Mouse (Mus musculus): ENCODE results near the gene Coq4.

DNA sequence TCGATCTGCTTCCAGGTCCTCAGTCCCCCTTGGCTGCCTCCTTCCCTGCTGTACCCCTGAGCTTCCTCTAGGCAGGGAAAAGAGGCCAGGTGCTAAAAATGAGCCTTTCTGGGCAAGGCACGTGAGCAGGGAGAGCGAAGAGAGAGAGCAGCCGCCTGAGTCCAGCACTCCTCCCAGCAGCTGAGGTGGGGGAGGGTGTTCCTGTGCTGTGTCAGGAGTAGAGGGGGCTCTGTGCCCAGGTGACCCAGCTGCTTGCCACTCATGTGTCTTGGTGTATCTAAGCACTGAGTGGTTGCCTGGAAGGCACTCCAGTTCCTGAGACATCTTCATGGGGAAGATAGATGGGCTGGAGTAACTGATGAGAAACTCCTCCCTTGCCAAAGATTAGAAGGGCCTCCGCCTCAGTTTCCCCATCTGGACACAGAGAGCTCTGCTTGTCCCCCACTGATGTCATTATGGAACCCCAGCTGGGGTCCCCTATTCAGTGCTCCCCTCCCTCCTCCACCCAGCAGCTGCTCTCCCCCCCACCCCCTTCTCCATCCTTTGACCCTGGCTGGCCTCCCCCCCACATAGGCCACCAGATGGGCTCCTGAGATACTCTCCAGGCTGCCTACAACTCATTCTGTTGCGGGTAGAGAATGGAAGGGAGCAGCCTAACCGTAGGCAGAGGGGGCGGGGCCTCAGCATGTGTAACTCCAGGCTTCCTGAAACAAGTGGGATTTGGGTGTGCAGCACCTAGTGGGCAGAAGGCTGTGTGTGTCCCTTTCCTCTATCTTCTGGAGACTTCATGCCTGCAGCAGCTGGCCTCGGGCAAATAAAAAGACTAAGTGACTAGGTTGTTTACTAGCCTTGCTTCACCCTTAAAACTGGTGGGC, 56.2 kb downstream of the Coq4 start:
- no peak for TF ChIP-seq CTCF (IDR thresholded peaks at IDR 0.05)
- TF ChIP-seq EP300 (IDR thresholded peaks at IDR 0.05) = no peak

Data from lung, postnatal 0 days (tissue).